Mouse (Mus musculus) limb, embryonic 12.5 days (tissue): ENCODE results near the gene Dnah11. TPM values are rescaled to one million over a fixed set of nuclear protein-coding genes. Genes with fewer than 3 reads are reported as not detected.

ENCODE experiments used
- ATAC-seq: fragments of 200-750 bp; cut with Nextera tagmentation; 2 replicates; pipeline ENCODE4 v1.8.0; 2017; ENCODE audit warnings: low read depth, moderate TSS enrichment; ENCODE audit not compliant: insufficient number of reproducible peaks, insufficient read depth, low FRiP score, low TSS enrichment
- H3K27ac ChIP-seq: fragments of 300-500 bp; sonication (generic); 2 replicates; pipeline ENCODE4 v1.5.1; 2016; ENCODE audit warnings: mild to moderate bottlenecking, moderate library complexity
- H3K27me3 ChIP-seq: fragments of 300-500 bp; sonication (generic); 2 replicates; pipeline ENCODE4 v1.6.1; 2016; ENCODE audit warnings: mild to moderate bottlenecking, moderate library complexity
- H3K36me3 ChIP-seq: fragments of 300-500 bp; sonication (generic); 2 replicates; pipeline ENCODE4 v1.6.1; 2016; ENCODE audit warnings: mild to moderate bottlenecking, moderate library complexity
- H3K4me1 ChIP-seq: fragments of 300-500 bp; sonication (generic); replicated peaks from 2 replicates; pipeline ENCODE4 v1.6.1; 2016
- H3K4me2 ChIP-seq: fragments of 300-500 bp; sonication (generic); 2 replicates; pipeline ENCODE4 v1.6.1; 2016; ENCODE audit warnings: mild to moderate bottlenecking, moderate library complexity
- H3K4me3 ChIP-seq: fragments of 300-500 bp; sonication (generic); replicated peaks from 2 replicates; pipeline ENCODE4 v1.5.1; 2016; ENCODE audit warnings: mild to moderate bottlenecking
- H3K9ac ChIP-seq: fragments of 300-500 bp; sonication (generic); replicated peaks from 2 replicates; pipeline ENCODE4 v1.6.1; 2016; ENCODE audit warnings: mild to moderate bottlenecking, moderate library complexity
- H3K9me3 ChIP-seq: fragments of 300-500 bp; sonication (generic); 2 replicates; pipeline ENCODE4 v1.6.1; 2016; ENCODE audit warnings: mild to moderate bottlenecking, moderate library complexity
- WGBS: fragments of 180-500 bp; shearing (Covaris S2); methylation state at CpG from one replicate; pipeline ENCODE4 v1.1.7; 2016; 5-methylcytosine and 5-hydroxymethylcytosine counted together
- polyA plus RNA-seq: library from polyadenylated mRNA; unstranded; fragments of >200 nt; fragmentation: Nextera tagmentation; extraction: Ambion mirVana; gene quantifications from 2 replicates; pipeline ENCODE4 v1.2.1, GENCODE M21; 2016

Dnah11 gene
- 0.06 and 0.09 TPM in 2 replicates for polyA plus RNA-seq

DNA sequence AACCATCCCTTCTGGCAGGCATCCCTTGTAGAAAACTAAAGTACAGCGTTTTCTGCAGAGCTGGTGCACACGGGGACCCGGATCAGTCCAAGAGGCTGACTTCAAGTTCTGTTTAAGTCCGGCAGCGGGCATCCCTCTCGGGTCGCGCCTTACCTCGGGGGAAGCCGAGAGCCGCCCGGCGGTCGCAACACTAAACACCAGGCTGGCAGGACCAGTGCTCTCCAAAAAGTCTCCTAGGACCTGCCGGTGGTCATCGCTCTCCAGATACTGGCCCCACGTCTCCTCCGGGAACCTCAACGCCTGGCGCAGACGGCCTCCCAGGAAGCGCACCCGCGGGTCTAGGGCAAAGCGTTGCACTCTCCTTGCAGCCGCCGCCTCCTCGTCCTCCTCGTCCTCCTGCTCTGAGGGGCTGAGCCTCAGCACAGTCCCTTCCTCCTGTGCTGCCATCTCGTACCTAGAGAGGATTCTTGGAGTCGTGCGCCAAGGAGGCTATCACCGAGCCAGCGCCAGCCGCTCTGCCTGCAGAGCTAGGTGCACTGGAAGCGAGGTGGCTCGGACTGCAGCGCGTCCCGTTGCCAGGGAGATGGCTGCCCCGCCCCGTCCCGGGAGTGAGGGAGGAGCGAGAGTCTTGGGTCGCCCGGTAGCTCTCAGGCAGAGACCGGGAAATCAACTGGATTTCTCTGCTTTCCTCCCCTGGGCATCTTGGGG, at the start of gene Dnah11:
Gene Dnah11, minus strand, starts transcription at position 658 of the 708 bp plus-strand sequence.
- Histone ChIP-seq H3K9ac (peak within 1 kb of the TSS; percentile 47; the same call in 1 of the 2 replicates), H3K4me1 (peaks cover 11% of the 10 kb centered on the region; the same call in 1 of the 2 replicates), H3K27me3 (peaks cover 40% of the 10 kb centered on the region), H3K9me3 (no peaks in the 10 kb centered on the region), H3K4me2 (peak within 1 kb of the TSS; percentile 94), H3K27ac (no peak within 1 kb of the TSS), H3K36me3 (no peaks in the 10 kb centered on the region), H3K4me3 (peak within 1 kb of the TSS; percentile 51)
- peak; percentile 96 for ATAC-seq
- WGBS: under 1% methylated on average over 47 of the region's 47 CpGs

GRCm38 (mm10) chr12:118221182-118221581, 22.3 kb upstream of the Dnah11 start:
- Histone ChIP-seq H3K27me3 (no peaks in the 10 kb centered on the region), H3K9me3 (no peaks in the 10 kb centered on the region), H3K4me3 (no peak overlapping the region), H3K4me2 (no peak overlapping the region), H3K36me3 (no peaks in the 10 kb centered on the region), H3K4me1 (no peaks in the 10 kb centered on the region), H3K9ac (no peak overlapping the region), H3K27ac (no peak overlapping the region)
- no peak for ATAC-seq
- WGBS: 53% methylated on average over 3 of the region's 3 CpGs

DNA sequence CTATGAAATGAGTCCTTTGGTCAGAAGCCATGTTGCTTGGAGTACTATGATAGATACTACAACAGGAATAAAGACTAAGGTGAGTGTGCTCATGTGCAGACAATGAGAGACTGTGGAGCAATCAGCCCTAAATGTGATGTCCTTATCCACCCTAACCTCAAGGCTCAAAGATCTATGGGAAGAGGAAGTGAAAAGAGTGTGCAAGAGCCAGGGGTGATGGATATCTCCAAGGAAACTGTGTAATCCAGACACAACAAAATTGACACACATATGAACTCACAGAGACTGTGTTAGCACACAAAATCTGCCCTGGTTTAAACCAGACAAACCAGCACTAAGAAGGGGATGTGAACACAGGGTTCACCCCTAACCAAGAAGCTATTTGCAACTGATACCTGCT, 21.2 kb upstream of the Dnah11 start:
- H3K4me2 ChIP-seq: no peak overlapping the region
- H3K27me3 ChIP-seq: no peaks in the 10 kb centered on the region
- no peak overlapping the region for H3K27ac ChIP-seq
- H3K4me1 ChIP-seq: no peaks in the 10 kb centered on the region
- no peaks in the 10 kb centered on the region for H3K36me3 ChIP-seq
- H3K9ac ChIP-seq: no peak overlapping the region
- no peak for ATAC-seq
- H3K9me3 ChIP-seq: no peaks in the 10 kb centered on the region
- no peak overlapping the region for H3K4me3 ChIP-seq

DNA sequence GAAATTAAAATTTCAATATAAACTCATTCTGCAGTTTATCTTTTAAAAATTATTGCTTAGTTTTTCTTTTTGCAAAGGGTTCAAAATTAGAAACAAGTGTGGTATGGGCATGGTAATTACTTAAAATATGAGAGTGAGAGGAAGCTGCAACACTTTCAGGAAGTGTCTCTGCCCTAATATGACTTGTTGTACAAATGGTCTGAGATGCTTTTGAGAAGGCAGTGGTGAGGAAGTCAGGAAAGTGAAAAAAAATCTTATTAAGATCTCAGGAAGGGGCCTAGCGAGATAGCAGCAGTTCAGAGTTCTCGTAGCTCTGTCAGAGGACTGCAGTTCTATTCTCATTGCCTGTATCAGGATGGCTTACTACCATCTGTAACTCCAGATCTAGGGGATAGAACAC, 13.3 kb upstream of the Dnah11 start:
- Histone ChIP-seq H3K4me1 (no peaks in the 10 kb centered on the region), H3K4me2 (no peak overlapping the region), H3K4me3 (no peak overlapping the region), H3K27ac (no peak overlapping the region), H3K36me3 (no peaks in the 10 kb centered on the region), H3K27me3 (no peaks in the 10 kb centered on the region), H3K9ac (no peak overlapping the region), H3K9me3 (no peaks in the 10 kb centered on the region)
- ATAC-seq: no peak
- 89% methylated on average over 2 of the region's 2 CpGs for WGBS

GRCm38 (mm10) chr12:118196583-118196982, 2.3 kb downstream of the Dnah11 start:
- peaks cover 40% of the 10 kb centered on the region for H3K27me3 ChIP-seq
- no peak overlapping the region for H3K27ac ChIP-seq
- no peak for ATAC-seq
- 74% methylated on average over 2 of the region's 2 CpGs for WGBS
- no peak overlapping the region for H3K9ac ChIP-seq
- H3K4me3 ChIP-seq: no peak overlapping the region
- peaks cover 11% of the 10 kb centered on the region; the same call in 1 of the 2 replicates for H3K4me1 ChIP-seq
- no peaks in the 10 kb centered on the region for H3K9me3 ChIP-seq
- no peaks in the 10 kb centered on the region for H3K36me3 ChIP-seq
- no peak overlapping the region for H3K4me2 ChIP-seq

- Histone ChIP-seq H3K9ac (no peak overlapping the region), H3K4me3 (no peak overlapping the region), H3K4me2 (no peak overlapping the region), H3K27me3 (peaks cover 8% of the 10 kb centered on the region; the same call in 1 of the 2 replicates), H3K4me1 (peaks cover 16% of the 10 kb centered on the region), H3K9me3 (no peaks in the 10 kb centered on the region), H3K27ac (no peak overlapping the region), H3K36me3 (no peaks in the 10 kb centered on the region)
- WGBS: 77% methylated on average over 3 of the region's 3 CpGs
- no peak for ATAC-seq
Measured at GRCm38 (mm10) chr12:118189535-118189934, 9.3 kb downstream of the Dnah11 start.

- Histone ChIP-seq H3K27me3 (peaks cover 8% of the 10 kb centered on the region; the same call in 1 of the 2 replicates), H3K4me2 (no peak overlapping the region), H3K4me1 (peaks cover 16% of the 10 kb centered on the region), H3K9ac (no peak overlapping the region), H3K27ac (no peak overlapping the region), H3K9me3 (no peaks in the 10 kb centered on the region), H3K4me3 (no peak overlapping the region), H3K36me3 (no peaks in the 10 kb centered on the region)
- no peak for ATAC-seq
- 57% methylated on average over 2 of the region's 2 CpGs for WGBS
Measured at GRCm38 (mm10) chr12:118187663-118188062, 11.2 kb downstream of the Dnah11 start.

DNA sequence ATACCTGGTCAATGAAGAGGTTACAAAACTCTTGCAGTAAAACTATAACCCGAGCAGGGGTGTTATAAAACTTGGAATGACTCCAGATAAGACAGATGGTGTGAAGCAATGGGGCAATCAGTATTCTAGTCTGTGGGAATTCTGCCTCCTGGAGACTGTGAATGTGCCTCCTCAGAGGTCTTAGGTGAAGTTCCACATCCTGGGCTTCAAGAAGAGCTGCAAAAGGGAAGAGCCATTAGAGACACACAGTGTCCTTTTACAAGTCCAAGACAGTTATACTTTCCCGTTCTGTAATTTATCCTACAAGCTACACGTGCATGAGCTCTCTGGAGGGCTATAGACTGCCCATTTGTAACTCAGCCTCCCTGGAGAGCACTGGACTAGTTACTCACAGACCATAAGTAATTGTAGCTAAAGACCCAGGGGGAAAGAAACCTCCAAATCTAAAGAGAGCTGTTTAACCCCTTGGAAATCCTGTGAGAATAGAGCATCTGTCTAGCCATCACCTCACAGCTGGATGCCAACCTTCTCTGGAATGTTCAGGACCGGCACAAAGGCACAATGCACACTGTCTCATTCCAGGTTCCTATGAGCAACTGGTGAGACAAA, 11.9 kb downstream of the Dnah11 start:
- WGBS: 12% methylated on average over 4 of the region's 4 CpGs

GRCm38 (mm10) chr12:118186120-118186880, 12.5 kb downstream of the Dnah11 start:
- ATAC-seq: 0 out of 2 replicates have a peak, but pooled peaks have one; percentile 32
- no peak overlapping the region for H3K4me3 ChIP-seq
- no peak overlapping the region for H3K9ac ChIP-seq
- 0 out of 2 replicates have a peak overlapping the region, but pooled peaks have one; percentile 23 for H3K27ac ChIP-seq
- WGBS: 19% methylated on average over 4 of the region's 4 CpGs
- H3K4me2 ChIP-seq: no peak overlapping the region
- peaks cover 8% of the 10 kb centered on the region; the same call in 1 of the 2 replicates for H3K27me3 ChIP-seq
- H3K4me1 ChIP-seq: peaks cover 16% of the 10 kb centered on the region
- H3K36me3 ChIP-seq: no peaks in the 10 kb centered on the region
- no peaks in the 10 kb centered on the region for H3K9me3 ChIP-seq

More for the DNA sequence above, 11.9 kb downstream of the Dnah11 start:
- peaks cover 16% of the 10 kb centered on the region for H3K4me1 ChIP-seq
- H3K9me3 ChIP-seq: no peaks in the 10 kb centered on the region
- H3K27ac ChIP-seq: no peak overlapping the region
- ATAC-seq: peak; percentile 49; the same call in 1 of the 2 replicates
- H3K36me3 ChIP-seq: no peaks in the 10 kb centered on the region
- no peak overlapping the region for H3K4me3 ChIP-seq
- H3K9ac ChIP-seq: no peak overlapping the region
- H3K27me3 ChIP-seq: peaks cover 8% of the 10 kb centered on the region; the same call in 1 of the 2 replicates
- no peak overlapping the region for H3K4me2 ChIP-seq

DNA sequence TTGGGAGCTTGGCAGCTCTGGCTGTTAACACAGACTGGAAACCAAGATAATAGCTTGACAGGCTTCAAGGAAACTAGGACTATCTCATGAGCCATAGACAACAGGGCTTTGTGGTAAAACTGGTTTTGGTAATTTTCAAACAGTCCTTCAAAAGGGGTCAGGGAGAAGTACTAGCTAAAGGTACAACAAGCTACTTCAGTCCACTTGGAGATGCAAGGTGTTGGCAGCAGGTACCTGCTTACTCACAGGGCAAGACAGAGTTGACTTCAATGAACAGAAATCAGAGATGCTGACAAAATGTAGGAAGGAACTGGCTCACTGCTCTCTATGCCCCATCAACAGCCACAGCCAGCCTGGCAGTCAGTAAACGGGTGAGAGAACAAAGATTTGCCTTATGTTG, 14.1 kb downstream of the Dnah11 start:
- H3K4me1 ChIP-seq: peaks cover 16% of the 10 kb centered on the region
- H3K4me2 ChIP-seq: no peak overlapping the region
- H3K9ac ChIP-seq: no peak overlapping the region
- H3K27me3 ChIP-seq: peaks cover 8% of the 10 kb centered on the region; the same call in 1 of the 2 replicates
- H3K36me3 ChIP-seq: no peaks in the 10 kb centered on the region
- ATAC-seq: no peak
- 82% methylated on average over 1 of the region's 1 CpGs for WGBS
- H3K27ac ChIP-seq: no peak overlapping the region
- H3K4me3 ChIP-seq: no peak overlapping the region
- no peaks in the 10 kb centered on the region for H3K9me3 ChIP-seq

DNA sequence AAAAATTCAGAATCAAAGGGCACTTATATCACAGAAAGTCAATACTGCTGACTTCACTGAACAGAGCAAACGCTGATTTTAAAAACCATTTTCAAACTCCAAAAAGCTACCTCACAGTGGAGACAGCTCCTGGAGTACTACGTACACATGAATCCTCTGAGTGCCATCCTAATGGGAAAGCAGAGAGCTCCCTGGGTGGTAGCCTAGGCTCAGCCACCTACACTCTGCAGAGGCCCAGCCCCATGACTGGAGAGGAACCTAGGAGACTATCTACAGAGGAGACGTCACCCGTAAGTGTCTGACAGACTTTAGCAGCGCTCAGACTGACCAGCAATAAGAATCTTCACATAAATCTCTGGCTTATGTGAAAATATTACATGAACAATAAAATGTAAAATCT, 21.1 kb downstream of the Dnah11 start:
- no peak overlapping the region for H3K9ac ChIP-seq
- H3K36me3 ChIP-seq: no peaks in the 10 kb centered on the region
- H3K4me1 ChIP-seq: no peaks in the 10 kb centered on the region
- H3K4me2 ChIP-seq: no peak overlapping the region
- H3K27me3 ChIP-seq: no peaks in the 10 kb centered on the region
- H3K4me3 ChIP-seq: no peak overlapping the region
- no peak for ATAC-seq
- WGBS: 88% methylated on average over 5 of the region's 5 CpGs
- no peaks in the 10 kb centered on the region for H3K9me3 ChIP-seq
- H3K27ac ChIP-seq: no peak overlapping the region
